Mouse (Mus musculus) spleen, adult 2 months (tissue): ENCODE results near the gene Ezh2.

ENCODE experiments used
- CTCF ChIP-seq: fragments of 200-500 bp; IDR thresholded peaks from 2 replicates; pipeline ENCODE4 v1.5.1; 2011; ENCODE audit warnings: mild to moderate bottlenecking, inconsistent platforms; ENCODE audit not compliant: insufficient read depth, insufficient read length, insufficient replicate concordance; ENCODE audit errors: extremely low read depth
- POLR2A ChIP-seq: fragments of 200-500 bp; IDR thresholded peaks from 2 replicates; pipeline ENCODE4 v1.6.1; 2011; ENCODE audit warnings: low read depth, low read length, inconsistent platforms

DNA sequence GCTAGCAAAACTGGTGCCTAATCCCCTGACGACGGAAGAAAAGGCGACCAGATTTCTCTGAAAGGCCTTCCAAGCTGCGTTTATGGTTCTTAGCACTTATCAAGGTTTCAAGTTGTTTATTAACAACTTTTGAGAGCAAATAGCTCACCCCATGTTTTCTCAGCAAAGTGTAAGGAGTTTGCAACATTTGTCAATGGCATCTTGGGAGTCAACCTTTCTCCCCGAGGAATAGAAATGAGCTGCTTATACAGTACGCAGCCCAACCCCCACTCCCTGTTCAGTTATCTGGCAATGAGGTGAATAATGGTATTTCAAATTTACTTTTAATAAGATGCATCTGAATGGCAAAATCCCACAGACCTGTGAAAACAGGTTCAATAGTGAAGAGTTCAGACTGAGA is 555 bp upstream of the Ezh2 start:
- no peak for TF ChIP-seq CTCF
- TF ChIP-seq POLR2A = no peak
